Mouse (Mus musculus) cerebellum, adult 2 months (tissue): ENCODE measurements around the gene Ylpm1. TPM values are rescaled to one million over a fixed set of nuclear protein-coding genes. Genes with fewer than 3 reads are reported as not detected.
A peak's percentile ranks its signal among the peaks of the same experiment; 100 is the strongest.

ENCODE experiments used
- DNase-seq, 2 experiments: peaks; one replicate each; pipeline ENCODE4 v3.0.0; 2021
- H3K27ac ChIP-seq: fragments of 200-500 bp; 2 replicates; pipeline ENCODE4 v1.5.1; 2012; ENCODE audit warnings: low read length, control low read depth, inconsistent platforms; ENCODE audit not compliant: insufficient read depth
- H3K27me3 ChIP-seq: fragments of 200-500 bp; 2 replicates; pipeline ENCODE4 v1.6.1; 2012; ENCODE audit warnings: inconsistent platforms, mild to moderate bottlenecking, low read length, moderate library complexity; ENCODE audit not compliant: control insufficient read depth, insufficient read depth
- H3K4me1 ChIP-seq: fragments of 200-500 bp; 2 replicates; pipeline ENCODE4 v1.6.1; 2011; ENCODE audit warnings: low read length; ENCODE audit not compliant: control insufficient read depth, insufficient read depth
- H3K4me3 ChIP-seq: fragments of 200-500 bp; replicated peaks from 2 replicates; pipeline ENCODE3; 2011; ENCODE audit warnings: mild to moderate bottlenecking, low read depth, low read length, control low read depth; ENCODE audit not compliant: insufficient read depth
- CTCF ChIP-seq: fragments of 200-500 bp; IDR thresholded peaks from 2 replicates; pipeline ENCODE4 v1.5.1; 2011; ENCODE audit warnings: low read depth, mild to moderate bottlenecking, control low read depth, low read length, moderate library complexity, borderline replicate concordance; ENCODE audit not compliant: insufficient read depth
- POLR2A ChIP-seq: fragments of 200-500 bp; IDR thresholded peaks from 2 replicates; pipeline ENCODE4 v1.6.1; 2011; ENCODE audit warnings: low read length, control low read depth, borderline replicate concordance; ENCODE audit not compliant: insufficient read depth
- WGBS: fragments of 180-500 bp; shearing (Covaris S2); methylation state at CpG from one replicate; pipeline ENCODE4 v1.1.7; 2018; 5-methylcytosine and 5-hydroxymethylcytosine counted together
- polyA plus RNA-seq: library from polyadenylated mRNA; depleted of rRNA; stranded (reverse); fragments of >200 nt; gene quantifications from 2 replicates; pipeline ENCODE4 v1.2.3, GENCODE M21; 2012

The Ylpm1 gene
- polyA plus RNA-seq, 1 experiment, result 62.4 TPM

GRCm38 (mm10) chr12:84962606-84963005 is 33.5 kb upstream of the Ylpm1 start:
- Histone ChIP-seq H3K4me1 (no peaks in the 10 kb centered on the region), H3K27ac (no peak overlapping the region), H3K27me3 (no peaks in the 10 kb centered on the region), H3K4me3 (no peak overlapping the region)
- WGBS, result 79% methylated on average over 7 of the region's 7 CpGs
- no peak for TF ChIP-seq POLR2A
- no peak for TF ChIP-seq CTCF
- no peak for DNase-seq

GRCm38 (mm10) chr12:84968831-84969655 is 27.1 kb upstream of the Ylpm1 start:
- H3K4me1 ChIP-seq, result peaks cover 3% of the 10 kb centered on the region
- DNase-seq, result no peak
- peak overlapping the region; percentile 19 for H3K4me3 ChIP-seq
- 84% methylated on average over 16 of the region's 16 CpGs for WGBS
- no peak overlapping the region for H3K27ac ChIP-seq
- no peaks in the 10 kb centered on the region for H3K27me3 ChIP-seq
- TF ChIP-seq CTCF, result no peak
- no peak for TF ChIP-seq POLR2A

DNA sequence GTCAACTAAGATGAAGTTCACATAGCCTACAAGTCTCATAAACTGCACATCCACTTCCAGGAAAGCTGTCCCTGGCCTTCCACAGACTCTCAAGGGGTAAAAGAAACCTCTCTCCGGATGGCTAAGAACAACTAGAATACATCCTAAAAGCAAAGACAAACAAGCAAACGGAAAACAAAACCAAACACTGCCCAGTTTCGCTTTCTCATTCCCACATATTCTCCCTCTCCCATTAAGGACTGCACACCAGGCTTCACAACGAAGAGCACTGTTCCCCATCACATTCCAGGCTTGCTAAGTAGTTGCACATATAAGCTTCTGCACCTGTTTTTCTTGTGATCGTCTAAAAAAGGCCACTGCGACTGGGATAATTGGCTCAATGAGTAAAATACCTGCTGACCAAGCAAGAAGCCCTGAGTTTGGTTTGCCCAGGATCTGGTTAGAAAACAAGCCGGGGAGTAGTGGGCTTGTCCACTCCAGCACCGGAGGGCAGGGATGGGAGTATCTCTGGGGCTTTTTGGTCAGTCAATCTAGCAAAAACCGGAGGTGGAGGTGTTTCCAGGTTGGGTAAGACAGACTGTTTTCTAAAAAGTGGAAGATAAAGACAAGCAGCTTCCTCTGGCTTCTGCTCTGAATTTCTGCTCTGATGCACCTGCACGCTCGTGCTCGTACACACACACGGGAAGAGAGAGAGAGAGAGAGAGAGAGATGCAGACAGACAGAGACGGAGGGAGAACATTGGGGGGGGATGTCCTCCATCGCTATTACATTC is 26.3 kb upstream of the Ylpm1 start:
- H3K27me3 ChIP-seq, result no peaks in the 10 kb centered on the region
- no peak overlapping the region for H3K27ac ChIP-seq
- 21% methylated on average over 15 of the region's 15 CpGs for WGBS
- TF ChIP-seq POLR2A (no peak), CTCF (no peak)
- no peak for DNase-seq
- peaks cover 3% of the 10 kb centered on the region for H3K4me1 ChIP-seq
- H3K4me3 ChIP-seq, result peak overlapping the region; percentile 89

DNA sequence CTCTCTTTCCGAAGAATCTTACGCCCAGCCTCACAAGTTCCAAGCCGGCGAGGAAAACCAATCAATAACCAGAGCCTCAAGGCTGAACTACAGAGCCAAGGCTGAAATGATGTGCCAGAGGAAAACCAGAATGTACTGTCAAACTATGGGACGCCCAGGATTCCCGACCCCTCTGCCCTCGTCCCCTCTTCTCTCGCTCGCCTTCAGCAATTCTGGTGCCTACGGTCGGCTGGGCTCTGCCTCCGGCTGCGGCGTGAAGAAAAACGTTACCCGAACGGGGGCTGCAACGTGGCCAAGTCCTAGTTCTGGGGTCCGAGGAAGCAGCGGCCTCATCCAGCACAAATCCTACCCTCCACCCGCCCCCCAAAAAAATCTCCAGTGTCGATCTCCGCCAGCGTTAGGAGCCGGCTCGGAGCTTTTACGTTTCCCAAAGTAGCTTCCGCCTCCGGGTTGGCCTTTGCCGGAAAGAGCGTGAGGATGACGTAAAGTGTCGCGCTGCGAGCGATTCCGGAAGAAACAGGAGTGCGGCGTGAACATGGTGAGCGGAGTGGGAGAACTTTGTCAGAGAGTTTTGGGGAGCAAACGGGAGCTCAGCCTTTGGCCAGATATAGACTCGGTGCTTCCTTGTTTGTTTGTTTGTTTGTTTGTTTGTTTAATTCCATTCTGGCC is 25.6 kb upstream of the Ylpm1 start, which contains the start of the genes Fcf1 and Arel1:
Fcf1 (plus strand) TSS at position 470 of the 669 bp plus-strand sequence.
Arel1 (minus strand) TSS at position 473 of the 669 bp plus-strand sequence.
- H3K27me3 ChIP-seq, result no peaks in the 10 kb centered on the region
- TF ChIP-seq CTCF, result no peak
- peak; percentile 62; the same call in 1 of the 2 replicates for TF ChIP-seq POLR2A
- peak within 1 kb of the TSS; percentile 89 for H3K4me3 ChIP-seq
- WGBS, result under 1% methylated on average over 42 of the region's 42 CpGs
- peak; percentile 90 to 91 for DNase-seq
- no peak within 1 kb of the TSS for H3K27ac ChIP-seq
- peaks cover 3% of the 10 kb centered on the region for H3K4me1 ChIP-seq

- WGBS, result 87% methylated on average over 2 of the region's 2 CpGs
These were observed 16.8 kb upstream of the Ylpm1 start for GRCm38 (mm10) chr12:84979264-84979862.

GRCm38 (mm10) chr12:84989456-84989855 is 6.7 kb upstream of the Ylpm1 start:
- Histone ChIP-seq H3K27ac (no peak overlapping the region), H3K4me3 (no peak overlapping the region), H3K27me3 (no peaks in the 10 kb centered on the region), H3K4me1 (no peaks in the 10 kb centered on the region)
- WGBS, result 67% methylated on average over 4 of the region's 4 CpGs
- DNase-seq, result no peak
- TF ChIP-seq CTCF, result no peak
- TF ChIP-seq POLR2A, result no peak

More at GRCm38 (mm10) chr12:84979264-84979862, 16.8 kb upstream of the Ylpm1 start:
- Histone ChIP-seq H3K27me3 (no peaks in the 10 kb centered on the region), H3K4me1 (no peaks in the 10 kb centered on the region), H3K4me3 (no peak overlapping the region), H3K27ac (no peak overlapping the region)
- DNase-seq, result no peak
- TF ChIP-seq CTCF, result no peak

DNA sequence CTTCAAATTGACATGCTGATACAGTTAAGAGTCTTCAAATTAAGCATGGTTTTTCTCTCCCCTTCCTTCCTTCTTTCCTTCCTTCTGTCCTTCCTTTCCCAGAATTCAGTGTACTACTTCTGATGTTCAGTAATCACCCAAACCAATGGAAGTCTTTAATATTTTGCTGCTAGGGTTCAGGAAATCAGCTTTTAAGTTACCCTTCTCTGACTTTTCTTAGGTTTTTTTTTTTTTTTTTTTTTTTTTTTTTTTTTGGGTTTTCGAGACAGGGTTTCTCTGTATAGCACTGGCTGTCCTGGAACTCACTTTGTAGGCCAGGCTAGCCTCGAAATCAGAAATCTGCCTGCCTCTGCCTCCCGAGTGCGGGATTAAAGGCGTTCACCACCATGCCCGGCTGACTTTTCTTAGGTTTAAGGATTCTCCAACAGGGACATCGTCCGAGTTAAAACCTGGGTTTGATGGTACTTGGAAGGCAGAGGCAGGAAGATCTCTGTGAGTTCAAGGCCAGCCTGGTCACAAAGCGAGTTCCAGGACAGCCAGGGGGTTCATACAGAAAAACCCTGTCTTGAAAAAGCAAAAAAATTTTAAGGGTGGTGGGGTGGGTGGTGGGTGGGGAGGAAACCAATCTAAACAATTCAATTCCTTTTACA is 884 bp upstream of the Ylpm1 start:
- H3K4me3 ChIP-seq, result peak overlapping the region; percentile 9
- no peak overlapping the region for H3K27ac ChIP-seq
- no peak for TF ChIP-seq CTCF
- TF ChIP-seq POLR2A, result no peak
- H3K4me1 ChIP-seq, result no peaks in the 10 kb centered on the region; the same call in 1 of the 2 replicates
- no peaks in the 10 kb centered on the region for H3K27me3 ChIP-seq
- 93% methylated on average over 9 of the region's 9 CpGs for WGBS
- peak in 1 of 2 experiments; percentile 26 for DNase-seq
